ENCODE assay signal across 10 mouse cellular contexts in genomic region chr11:79055161-79055560, GRCm38 (mm10).
DNase-seq lines count a peak whose midpoint lies in the region; ATAC-seq lines count a peak whose summit lies in the region.
"Had no signal": no experiment of that assay in that cellular context is flagged by ENCODE, and none has a peak within 500 bp of the region (broad histone marks: within the 10 kb centered on the region; RNA-seq: fewer than 3 reads in every experiment).

No protein-coding gene starts in this region.

- peak overlapping the region; percentile 13; the same call in 1 of the 2 replicates for H3K9ac ChIP-seq in heart, embryonic 12.5 days
- H3K9ac ChIP-seq in neural tube, embryonic 14.5 days (replicated peaks; ENCODE audit: low read depth, low read length): no peak overlapping the region

- H3K27me3 ChIP-seq in heart, embryonic 12.5 days (replicated peaks): no peaks in the 10 kb centered on the region
- no peaks in the 10 kb centered on the region for H3K27me3 ChIP-seq in megakaryocyte, embryonic 14.5 days (replicated peaks)
- no peaks in the 10 kb centered on the region for H3K27me3 ChIP-seq in neural tube, embryonic 14.5 days (ENCODE audit: control insufficient read depth, insufficient read depth, low read length)

- no peaks in the 10 kb centered on the region for H3K36me3 ChIP-seq in heart, embryonic 12.5 days
- H3K36me3 ChIP-seq in megakaryocyte, embryonic 14.5 days (replicated peaks; ENCODE audit: low read length): peaks cover 86% of the 10 kb centered on the region
- no peaks in the 10 kb centered on the region for H3K36me3 ChIP-seq in neural tube, embryonic 14.5 days (ENCODE audit: control insufficient read depth, insufficient read depth, low read length)

- no peaks in the 10 kb centered on the region for H3K9me3 ChIP-seq in heart, embryonic 12.5 days (replicated peaks)
- H3K9me3 ChIP-seq in megakaryocyte, embryonic 14.5 days: no peaks in the 10 kb centered on the region
- no peaks in the 10 kb centered on the region for H3K9me3 ChIP-seq in neural tube, embryonic 14.5 days (ENCODE audit: control insufficient read depth, low read length)

- H3K4me1 ChIP-seq in heart, embryonic 12.5 days (replicated peaks): peaks cover 92% of the 10 kb centered on the region
- peaks cover 100% of the 10 kb centered on the region for H3K4me1 ChIP-seq in megakaryocyte, embryonic 14.5 days
- peaks cover 16% of the 10 kb centered on the region; the same call in 1 of the 2 replicates for H3K4me1 ChIP-seq in neural tube, embryonic 14.5 days (ENCODE audit: control insufficient read depth, insufficient read depth, low read length)

- intact Hi-C loops in gastrocnemius, postnatal 36 days (cut with DNase I): no loop called here

- DNase-seq in heart, postnatal 4 days: no peak
- DNase-seq in gastrocnemius, postnatal 36 days: peak; percentile 42 to 45
- no peak for DNase-seq in thymus, postnatal 4 days
- DNase-seq in frontal cortex, postnatal 36 days (ENCODE audit: low spot score in 2 of 2): no peak
- DNase-seq: thymus, adult 2 months had no signal

- ATAC-seq in heart, embryonic 12.5 days (ENCODE audit: insufficient number of reproducible peaks, low FRiP score): 0 out of 2 replicates have a peak, but pooled peaks have one; percentile 3
- ATAC-seq in megakaryocyte, adult 5-6 weeks (ENCODE audit: poor library complexity, severe bottlenecking): no peak
- ATAC-seq in neural tube, embryonic 14.5 days (ENCODE audit: low read depth): no peak

- peak overlapping the region; percentile 46 for H3K27ac ChIP-seq in heart, embryonic 12.5 days (ENCODE audit: poor library complexity, severe bottlenecking)
- H3K27ac ChIP-seq in neural tube, embryonic 14.5 days (ENCODE audit: low read depth, low read length): 0 out of 2 replicates have a peak overlapping the region, but pooled peaks have one; percentile 34
- H3K27ac ChIP-seq: macrophage had no signal

- H3K4me2 ChIP-seq in heart, embryonic 12.5 days: no peak overlapping the region
- H3K4me2 ChIP-seq in neural tube, embryonic 14.5 days (ENCODE audit: low read depth, low read length): no peak overlapping the region

- WGBS in heart, embryonic 12.5 days: 75% methylated on average over 8 of the region's 8 CpGs
- 67% methylated on average over 8 of the region's 8 CpGs for WGBS in neural tube, embryonic 14.5 days

- H3K4me3 ChIP-seq in heart, embryonic 12.5 days: no peak overlapping the region
- H3K4me3 ChIP-seq in megakaryocyte, embryonic 14.5 days (replicated peaks): peak overlapping the region; percentile 84
- no peak overlapping the region for H3K4me3 ChIP-seq in neural tube, embryonic 14.5 days (ENCODE audit: low read depth, low read length)

Comparison
In these comparisons a context has a peak if more than half of its experiments do, and no peak if none do; other contexts are left out.
1. DNase-seq: peak in gastrocnemius, postnatal 36 days (2 of 2); none in heart, postnatal 4 days (single experiment), thymus, postnatal 4 days (single experiment) and frontal cortex, postnatal 36 days (0 of 2).